Mouse (Mus musculus): ENCODE data around the gene Gm20721.
"Not testable (repeated sequence)": the region's sequence is repeated elsewhere in the genome, so short reads cannot be mapped to it uniquely, and the experiment has no call there.

The Gm20721 gene

DNA sequence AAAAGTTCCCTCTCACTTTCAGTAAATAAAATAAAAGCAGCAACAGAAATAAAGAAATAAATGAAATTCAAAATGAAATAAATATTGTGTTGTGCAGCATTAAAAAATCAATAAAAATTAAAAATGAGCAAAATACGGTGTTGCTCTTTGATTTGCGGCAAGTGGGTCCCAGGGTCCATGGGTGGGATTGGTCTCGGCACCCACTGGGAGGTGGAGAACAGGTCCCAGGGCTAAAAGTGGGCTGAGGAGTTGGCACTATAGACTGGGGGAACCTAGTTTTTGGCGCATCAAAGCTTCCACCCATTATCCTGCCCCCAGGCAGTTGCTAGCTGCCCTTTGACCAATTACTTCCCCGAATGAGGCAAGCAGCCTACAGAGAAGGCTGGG lies at the start of gene Gm20721:
TSS of gene Gm20721 (minus strand) at position 101 of the 387 bp plus-strand sequence.
- in situ Hi-C loops (cut with MboI; ENCODE audit: low pct_unique_long_range_greater_than_20kb in 1 of 2, low sequenced_read_pairs in 2 of 2, unreplicated experiment in 1 of 2): no loop called here

DNA sequence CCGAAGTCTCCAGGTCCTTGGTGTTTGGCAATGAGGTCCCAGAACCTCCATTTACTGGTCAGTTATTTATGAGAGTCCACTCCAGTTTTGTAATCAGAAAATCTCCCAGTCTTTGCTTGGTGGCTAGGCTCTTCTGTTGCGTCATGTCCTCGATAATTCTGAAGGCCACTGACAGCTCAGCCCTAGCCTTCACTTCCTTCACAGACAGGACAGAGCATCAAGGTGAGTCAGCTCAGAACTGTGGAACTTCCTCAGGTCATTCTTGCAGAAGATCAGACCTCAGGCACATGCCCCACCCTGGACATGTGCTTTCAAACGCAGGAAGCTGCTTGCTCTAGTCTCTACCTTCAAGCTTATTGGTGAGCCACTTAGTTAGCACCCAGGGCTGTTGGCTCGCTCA lies 46.9 kb upstream of the Gm20721 start:
- in situ Hi-C loops (cut with MboI; ENCODE audit: low pct_unique_long_range_greater_than_20kb in 1 of 2, low sequenced_read_pairs in 2 of 2, unreplicated experiment in 1 of 2): no loop called here

DNA sequence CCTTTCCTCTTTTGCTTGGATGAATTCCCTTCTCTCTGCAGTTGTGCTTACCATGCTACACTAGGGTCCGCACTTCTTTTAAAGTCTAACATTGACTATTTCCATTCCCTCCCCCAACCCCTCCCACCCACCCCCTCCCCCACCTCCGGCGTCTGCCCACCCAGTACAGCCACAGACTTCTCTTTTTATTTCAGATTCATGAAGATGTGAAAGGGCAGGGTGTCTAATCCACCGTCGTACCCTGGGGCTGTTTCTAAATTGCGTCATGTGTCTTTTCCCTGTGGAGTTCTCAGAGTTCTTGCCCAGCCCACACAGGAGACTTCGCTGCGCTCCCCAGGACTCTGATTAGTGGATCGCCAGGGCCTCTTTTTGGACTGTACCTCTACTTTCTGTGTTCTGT lies 46.0 kb upstream of the Gm20721 start:
- in situ Hi-C loops (cut with MboI; ENCODE audit: low pct_unique_long_range_greater_than_20kb in 1 of 2, low sequenced_read_pairs in 2 of 2, unreplicated experiment in 1 of 2): no loop called here

DNA sequence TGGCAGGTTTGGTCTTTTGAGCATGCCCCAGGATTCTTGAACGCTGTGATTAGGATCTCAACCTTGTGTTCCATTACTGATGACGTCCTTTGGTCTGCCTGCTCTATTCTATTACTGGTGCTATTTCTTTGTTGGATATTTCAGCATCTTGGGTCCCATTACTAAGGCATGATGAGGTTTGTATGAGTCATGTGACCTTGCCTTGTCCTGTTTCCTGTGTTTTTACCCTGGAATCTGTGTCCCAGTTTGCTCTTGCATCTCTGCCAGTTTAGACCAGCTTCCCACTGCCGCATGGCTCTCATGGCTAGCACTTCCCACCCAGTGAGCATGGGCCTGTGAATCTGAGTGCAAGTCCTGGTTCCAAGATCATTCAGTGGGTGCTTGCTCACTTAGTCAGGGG lies 45.4 kb upstream of the Gm20721 start:
- in situ Hi-C loops (cut with MboI; ENCODE audit: low pct_unique_long_range_greater_than_20kb in 1 of 2, low sequenced_read_pairs in 2 of 2, unreplicated experiment in 1 of 2): no loop called here

DNA sequence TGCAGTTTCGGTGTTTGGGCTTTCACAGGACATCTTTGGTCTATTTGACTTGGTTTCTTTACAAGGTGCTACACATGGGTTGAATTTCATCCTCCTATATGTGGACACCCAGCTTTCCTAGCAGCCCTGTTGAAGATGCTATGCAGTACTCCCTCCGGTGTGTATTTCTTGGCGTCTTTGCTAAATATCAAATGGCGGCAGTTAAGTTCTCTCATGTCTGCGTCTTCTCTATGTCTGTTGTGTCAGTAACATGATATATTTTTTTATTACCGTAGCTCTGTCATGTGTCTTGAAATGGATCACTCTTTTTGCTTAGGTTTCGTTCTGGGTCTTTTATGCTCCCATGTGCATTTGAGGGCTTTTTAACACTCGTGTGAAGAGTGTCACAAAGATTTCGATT lies 34.5 kb upstream of the Gm20721 start:
- in situ Hi-C loops (cut with MboI; ENCODE audit: low pct_unique_long_range_greater_than_20kb in 1 of 2, low sequenced_read_pairs in 2 of 2, unreplicated experiment in 1 of 2): no loop called here

DNA sequence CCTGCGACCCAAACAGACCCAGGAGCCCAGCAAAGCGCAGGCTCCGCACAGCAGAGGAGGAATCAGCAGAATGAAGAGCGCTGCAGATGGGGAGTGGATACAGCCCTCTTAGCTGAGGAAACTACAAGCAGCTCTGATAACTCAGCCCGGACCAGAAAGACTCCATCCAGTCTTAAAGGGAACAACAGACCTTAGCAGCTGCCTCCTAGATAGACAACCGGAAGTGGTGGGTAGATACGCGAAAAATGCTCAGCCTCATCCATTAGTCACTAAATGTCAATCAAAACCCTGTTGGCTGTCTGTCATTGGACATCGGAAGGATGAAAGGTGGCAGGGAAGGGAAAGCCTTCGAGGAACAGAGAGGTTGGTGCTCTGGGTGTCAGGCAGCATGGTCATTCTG lies 20.1 kb upstream of the Gm20721 start:
- in situ Hi-C loops (cut with MboI; ENCODE audit: low pct_unique_long_range_greater_than_20kb in 1 of 2, low sequenced_read_pairs in 2 of 2, unreplicated experiment in 1 of 2): no loop called here

DNA sequence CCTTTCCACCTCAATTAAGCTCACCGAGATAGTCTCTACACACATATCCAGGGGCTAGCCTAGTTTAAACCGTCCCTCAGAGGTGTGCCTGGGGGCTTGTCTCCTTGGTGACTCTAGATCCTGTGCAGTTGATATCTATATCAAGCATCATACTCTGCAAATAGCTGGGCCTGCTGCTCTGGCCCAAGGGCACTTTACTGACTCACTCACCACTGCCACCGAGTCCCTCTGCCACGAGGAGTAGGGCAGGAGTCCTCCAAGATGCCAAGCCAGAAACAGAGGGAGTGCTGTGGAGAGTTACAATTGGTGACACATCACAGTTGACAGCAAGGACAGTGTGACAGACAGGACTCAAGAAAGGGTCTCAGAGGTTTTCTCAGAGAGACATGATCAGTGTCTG lies 13.1 kb upstream of the Gm20721 start:
- in situ Hi-C loops (cut with MboI; ENCODE audit: low pct_unique_long_range_greater_than_20kb in 1 of 2, low sequenced_read_pairs in 2 of 2, unreplicated experiment in 1 of 2): no loop called here

DNA sequence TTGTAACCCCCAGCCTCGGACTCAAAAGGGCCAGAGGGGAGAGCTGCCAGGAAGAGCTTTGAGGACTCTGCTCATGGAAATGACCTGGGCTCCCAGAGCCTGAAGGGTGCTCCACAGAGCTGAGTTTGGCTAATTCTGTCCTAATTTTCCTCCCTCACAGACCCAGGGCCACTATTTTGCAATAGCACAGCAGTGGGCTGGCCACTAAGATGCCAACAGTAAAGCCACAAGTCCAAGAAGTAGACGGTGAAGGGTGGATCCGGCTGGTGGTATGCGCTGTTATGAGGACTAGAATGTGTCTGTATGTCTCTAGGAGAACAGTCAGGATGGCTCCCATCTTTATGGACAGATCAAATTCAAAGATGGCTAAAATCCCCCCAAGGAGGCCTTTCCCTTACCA lies 12.0 kb upstream of the Gm20721 start:
- in situ Hi-C loops (cut with MboI; ENCODE audit: low pct_unique_long_range_greater_than_20kb in 1 of 2, low sequenced_read_pairs in 2 of 2, unreplicated experiment in 1 of 2): no loop called here

DNA sequence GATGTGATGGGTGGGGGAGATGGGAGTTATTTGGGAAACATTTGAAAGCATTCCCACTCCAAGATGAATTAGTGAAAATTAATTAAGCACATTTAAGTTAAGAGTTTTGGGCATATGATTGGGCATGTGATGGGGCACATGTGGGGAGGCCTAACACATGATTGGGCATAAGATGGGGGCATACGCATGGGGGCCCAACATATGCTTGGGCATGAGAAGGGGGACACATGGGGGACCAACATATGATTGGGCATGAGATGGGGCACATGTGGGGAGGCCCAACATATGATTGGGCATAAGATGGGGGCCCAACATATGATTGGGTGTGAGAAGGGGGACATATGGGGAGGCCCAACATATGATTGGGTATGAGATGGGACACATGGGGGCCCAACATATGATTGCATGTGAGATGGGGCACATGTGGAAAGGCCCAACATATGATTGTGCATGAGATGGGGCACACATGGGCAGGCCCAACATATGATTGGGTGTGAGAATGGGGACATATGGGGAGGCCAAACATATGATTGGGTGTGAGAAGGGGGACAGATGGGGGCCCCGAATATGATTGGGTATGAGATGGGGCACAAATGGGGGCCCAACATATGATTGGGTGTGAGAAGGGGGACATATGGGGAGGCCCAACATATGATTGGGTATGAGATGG lies 622 bp upstream of the Gm20721 start:
- in situ Hi-C loops (cut with MboI; ENCODE audit: low pct_unique_long_range_greater_than_20kb in 1 of 2, low sequenced_read_pairs in 2 of 2, unreplicated experiment in 1 of 2): not testable (repeated sequence)

DNA sequence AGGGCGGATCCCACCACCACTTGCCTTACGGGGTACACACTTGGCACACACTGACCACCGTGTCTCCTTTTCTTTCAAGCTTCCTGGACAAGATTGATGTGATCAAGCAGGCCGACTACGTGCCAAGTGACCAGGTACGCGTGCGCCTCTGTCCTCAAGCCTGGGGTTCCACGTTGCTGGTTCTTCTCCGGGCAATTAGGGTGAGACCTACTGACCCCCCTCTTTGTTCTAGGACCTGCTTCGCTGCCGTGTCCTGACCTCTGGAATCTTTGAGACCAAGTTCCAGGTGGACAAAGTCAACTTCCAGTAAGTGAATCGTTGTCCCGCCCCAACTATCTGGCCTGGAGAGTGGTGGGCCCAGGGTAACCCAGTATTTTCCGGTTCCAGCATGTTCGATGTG lies 1.5 kb downstream of the Gm20721 start:
- in situ Hi-C loops (cut with MboI; ENCODE audit: low pct_unique_long_range_greater_than_20kb in 1 of 2, low sequenced_read_pairs in 2 of 2, unreplicated experiment in 1 of 2): no loop called here

DNA sequence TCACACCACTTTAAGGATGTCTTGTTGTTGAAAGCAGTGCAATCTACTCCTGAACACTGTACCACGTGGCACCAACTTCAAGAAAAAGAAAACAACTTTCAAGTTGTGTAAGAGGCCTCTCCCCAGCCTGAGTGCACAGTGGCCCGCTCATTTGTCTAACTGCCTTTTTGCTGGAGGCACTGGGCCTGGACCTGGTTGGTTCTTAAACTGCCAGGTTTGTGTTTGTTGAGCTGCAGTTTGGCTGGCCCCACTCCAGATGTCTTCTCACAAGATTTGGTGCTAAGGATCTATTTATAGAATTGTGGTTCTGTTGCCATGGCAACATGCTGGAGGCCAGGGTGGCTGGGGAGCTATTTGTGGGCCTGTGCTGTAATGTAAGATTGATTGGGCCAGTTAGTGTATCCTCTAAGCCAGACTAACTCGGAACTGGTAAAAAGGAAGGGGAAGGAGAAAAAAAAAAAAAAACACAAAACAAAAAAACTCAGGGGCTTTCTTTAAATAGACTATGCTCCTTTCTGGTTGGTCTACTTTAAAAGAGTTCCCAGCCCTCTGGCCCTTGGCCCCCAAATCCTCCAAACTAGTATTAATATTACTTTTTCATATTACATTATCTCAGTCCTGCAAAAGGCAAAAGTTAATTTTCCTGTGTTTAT lies 2.4 kb downstream of the Gm20721 start:
- in situ Hi-C loops (cut with MboI; ENCODE audit: low pct_unique_long_range_greater_than_20kb in 1 of 2, low sequenced_read_pairs in 2 of 2, unreplicated experiment in 1 of 2): no loop called here

DNA sequence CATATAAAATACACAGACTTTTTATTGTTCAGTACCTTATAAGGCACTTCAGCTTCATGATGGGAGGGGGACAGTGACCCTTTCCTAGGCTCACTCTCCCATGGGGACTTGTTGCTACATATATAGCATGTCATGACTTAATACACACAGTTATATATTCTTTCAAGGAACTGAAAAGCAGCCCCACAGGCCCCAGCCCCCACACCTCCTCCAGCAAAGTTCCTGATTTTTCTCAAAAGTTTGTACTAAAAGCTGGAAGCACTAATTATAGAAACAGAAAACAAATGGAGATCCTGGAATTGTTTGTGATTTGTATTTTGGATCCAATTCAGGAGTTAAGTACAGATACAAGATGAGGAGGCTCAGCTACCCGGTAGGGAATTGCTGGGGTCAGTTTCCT lies 2.9 kb downstream of the Gm20721 start:
- in situ Hi-C loops (cut with MboI; ENCODE audit: low pct_unique_long_range_greater_than_20kb in 1 of 2, low sequenced_read_pairs in 2 of 2, unreplicated experiment in 1 of 2): no loop called here

DNA sequence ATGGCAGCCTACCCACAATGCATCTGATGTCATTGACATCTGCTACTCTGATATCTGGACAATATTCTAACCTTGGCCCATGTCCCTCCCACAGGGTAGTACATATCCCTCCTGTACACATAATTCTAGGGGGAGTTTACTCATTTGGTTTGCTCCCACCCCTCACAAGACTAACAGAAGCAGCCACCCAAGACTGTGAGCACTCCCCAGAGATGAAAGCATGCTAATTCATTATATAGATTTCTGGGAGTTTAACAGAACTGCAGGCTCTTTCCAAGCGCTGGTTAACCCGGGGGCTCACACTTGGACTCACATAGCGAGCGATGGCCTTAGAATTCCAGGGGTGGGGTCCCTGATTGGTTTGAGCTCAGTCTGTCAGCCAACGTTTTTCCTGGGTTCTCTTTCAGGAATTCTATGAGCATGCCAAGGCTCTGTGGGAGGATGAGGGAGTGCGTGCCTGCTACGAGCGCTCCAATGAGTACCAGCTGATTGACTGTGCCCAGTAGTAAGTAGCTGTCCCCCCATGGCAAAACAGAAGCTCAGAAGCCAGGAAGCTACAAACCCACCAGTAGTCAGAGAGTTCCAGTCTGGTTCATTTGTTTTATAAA lies 3.6 kb downstream of the Gm20721 start:
- in situ Hi-C loops (cut with MboI; ENCODE audit: low pct_unique_long_range_greater_than_20kb in 1 of 2, low sequenced_read_pairs in 2 of 2, unreplicated experiment in 1 of 2): no loop called here

DNA sequence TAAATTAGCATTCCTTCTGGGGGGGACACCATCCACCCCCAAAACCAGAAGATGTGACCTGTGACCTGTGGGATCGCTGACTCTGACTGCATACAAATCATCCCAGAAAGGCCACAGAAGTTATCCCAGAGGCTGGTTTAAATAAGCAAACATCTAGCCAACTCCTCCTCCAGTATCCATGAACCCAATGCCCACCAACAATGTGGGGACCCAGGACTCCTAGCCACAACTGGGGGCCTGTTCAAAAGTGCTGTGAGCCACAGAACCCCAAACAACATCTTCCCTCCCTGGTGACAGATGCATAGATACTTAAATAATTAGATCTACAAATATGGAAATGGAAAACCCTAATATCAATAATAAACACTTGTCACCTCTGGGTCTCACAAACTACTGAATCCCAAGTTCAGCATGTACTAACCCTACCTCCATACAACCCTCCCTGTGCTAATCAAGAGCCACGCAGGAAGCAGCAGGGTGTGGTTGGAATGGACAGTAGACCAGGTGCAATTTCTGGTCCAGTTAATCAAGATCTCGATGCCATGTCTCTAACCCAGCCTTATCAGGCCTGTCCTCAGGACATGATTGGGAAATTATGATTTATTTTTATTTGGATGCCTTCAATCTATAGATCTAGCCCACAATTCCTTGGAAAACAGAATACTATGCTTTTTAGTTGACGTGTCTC lies 5.5 kb downstream of the Gm20721 start:
- in situ Hi-C loops (cut with MboI; ENCODE audit: low pct_unique_long_range_greater_than_20kb in 1 of 2, low sequenced_read_pairs in 2 of 2, unreplicated experiment in 1 of 2): no loop called here

DNA sequence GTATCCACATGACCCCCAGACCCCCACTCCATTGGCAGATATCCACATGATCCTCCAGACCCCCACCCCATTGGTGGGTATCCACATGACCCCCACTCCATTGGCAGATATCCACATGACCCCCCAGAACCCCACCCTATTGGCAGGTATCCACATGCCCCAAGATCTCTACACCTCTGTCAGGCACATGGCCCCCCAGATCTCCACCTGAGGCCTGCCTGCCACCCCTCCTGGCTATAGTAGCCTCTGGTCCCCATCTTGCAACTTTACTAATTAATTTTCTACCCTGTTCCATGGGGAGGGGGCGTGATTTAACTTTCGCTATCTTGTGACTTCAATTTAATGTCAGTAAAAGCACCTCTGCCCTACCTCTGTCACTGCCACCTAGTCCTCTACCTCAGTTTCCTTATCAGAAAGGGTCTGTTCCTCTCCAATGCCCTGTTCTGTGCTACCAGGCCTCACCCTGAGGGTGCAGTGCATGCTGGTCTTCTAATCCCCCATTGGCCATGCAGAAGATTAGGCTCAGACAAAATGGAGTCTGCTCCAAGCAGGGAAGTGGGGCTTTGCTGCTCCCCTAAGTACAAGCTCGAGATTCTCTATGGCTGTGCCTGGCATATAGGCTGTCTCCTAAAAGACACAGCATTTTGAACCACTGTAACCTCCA lies 6.2 kb downstream of the Gm20721 start:
- in situ Hi-C loops (cut with MboI; ENCODE audit: low pct_unique_long_range_greater_than_20kb in 1 of 2, low sequenced_read_pairs in 2 of 2, unreplicated experiment in 1 of 2): no loop called here

DNA sequence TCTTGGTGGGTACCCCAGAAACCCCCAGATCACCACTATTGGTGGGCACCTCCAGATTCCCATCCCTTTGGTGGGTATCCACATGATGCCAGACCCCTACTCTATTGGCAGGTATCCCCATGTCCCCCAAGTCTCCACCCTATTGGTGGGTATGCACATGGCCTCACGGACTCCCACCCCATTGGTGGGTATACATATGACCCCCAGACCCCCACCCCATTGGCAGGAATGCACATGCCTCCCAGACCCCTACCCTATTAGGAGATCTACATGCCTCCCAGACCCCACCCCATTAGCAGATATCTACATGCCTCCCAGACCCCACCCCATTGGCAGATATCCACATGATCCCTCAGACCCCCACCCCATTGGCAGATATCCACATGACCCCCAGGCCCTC lies 6.8 kb downstream of the Gm20721 start:
- in situ Hi-C loops (cut with MboI; ENCODE audit: low pct_unique_long_range_greater_than_20kb in 1 of 2, low sequenced_read_pairs in 2 of 2, unreplicated experiment in 1 of 2): no loop called here

DNA sequence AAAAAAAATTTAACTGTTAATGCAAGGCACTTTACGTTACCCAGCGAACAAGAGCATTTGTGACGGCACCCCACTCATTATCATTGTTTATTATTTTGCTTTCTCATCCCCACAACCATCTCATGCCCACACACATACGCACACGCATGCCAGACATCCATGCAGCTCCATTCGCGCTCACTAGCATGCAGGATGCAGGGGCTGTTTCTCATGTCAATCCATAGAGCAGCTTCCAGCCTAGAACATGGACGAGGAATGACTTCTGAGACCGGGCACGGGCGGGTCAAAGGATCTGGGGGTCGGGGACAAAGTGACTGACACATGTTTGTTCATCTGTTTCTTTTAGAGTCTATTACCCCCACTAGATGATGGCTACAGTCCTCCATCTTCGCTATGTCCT lies 9.2 kb downstream of the Gm20721 start:
- in situ Hi-C loops (cut with MboI; ENCODE audit: low pct_unique_long_range_greater_than_20kb in 1 of 2, low sequenced_read_pairs in 2 of 2, unreplicated experiment in 1 of 2): no loop called here

DNA sequence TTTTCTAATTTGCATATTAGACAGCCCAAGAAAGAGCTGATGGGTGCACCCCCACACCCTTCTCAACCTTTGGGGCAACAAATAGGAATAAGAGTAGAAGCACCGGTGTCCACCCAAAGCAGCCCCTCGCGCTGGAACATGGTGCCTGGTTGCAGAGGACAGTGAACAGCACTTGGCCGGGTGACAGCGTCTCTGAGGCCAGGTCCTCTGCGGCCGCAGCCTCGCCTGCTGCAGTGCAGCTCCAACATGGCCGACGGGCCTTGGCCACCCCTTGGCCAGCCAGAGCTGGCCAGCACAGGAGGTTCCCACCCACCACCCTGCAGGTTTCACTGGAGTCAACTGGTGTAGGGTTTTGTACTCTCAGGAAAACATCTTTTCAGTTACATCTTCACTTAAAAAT lies 12.1 kb downstream of the Gm20721 start:
- in situ Hi-C loops (cut with MboI; ENCODE audit: low pct_unique_long_range_greater_than_20kb in 1 of 2, low sequenced_read_pairs in 2 of 2, unreplicated experiment in 1 of 2): no loop called here

DNA sequence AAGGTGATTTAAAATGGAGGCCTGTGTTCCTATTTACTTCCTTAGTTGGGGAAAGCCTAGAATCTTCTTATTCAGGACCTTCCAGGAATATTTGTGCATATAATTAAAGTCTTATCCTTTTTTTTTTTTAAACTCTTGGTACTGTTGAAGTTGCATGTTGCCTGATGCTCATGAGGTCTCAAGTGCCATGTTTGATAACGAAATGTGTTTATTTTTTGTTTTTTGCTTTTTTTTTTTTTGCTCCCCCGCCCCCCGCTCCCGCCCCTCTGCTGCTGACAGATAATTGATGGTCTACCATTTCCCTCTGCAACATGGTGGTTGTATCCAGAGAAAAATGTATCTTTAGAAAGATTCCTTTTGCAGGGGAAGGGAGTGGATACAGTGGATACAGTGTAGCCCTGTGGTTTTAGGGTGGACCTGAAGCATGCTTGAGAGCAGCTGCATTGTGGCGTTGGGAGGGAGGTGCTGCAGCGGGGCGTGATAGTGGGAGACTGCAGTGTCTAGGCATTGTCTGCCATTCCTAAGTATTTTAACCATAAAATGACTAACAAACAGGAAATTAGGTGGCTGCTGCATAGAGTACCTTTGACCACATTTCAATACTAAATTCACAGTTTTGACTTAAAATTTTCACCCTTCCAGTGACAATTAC lies 13.1 kb downstream of the Gm20721 start:
- in situ Hi-C loops (cut with MboI; ENCODE audit: low pct_unique_long_range_greater_than_20kb in 1 of 2, low sequenced_read_pairs in 2 of 2, unreplicated experiment in 1 of 2): no loop called here

Measured in mouse embryonic stem cell (cell line).